Mouse (Mus musculus) hindbrain, embryonic 16.5 days (tissue): ENCODE measurements around the gene Ppp1r16b. TPM values are rescaled to one million over a fixed set of nuclear protein-coding genes. Genes with fewer than 3 reads are reported as not detected.
"Not testable (repeated sequence)": the region's sequence is repeated elsewhere in the genome, so short reads cannot be mapped to it uniquely, and the experiment has no call there.

Experiments
- ATAC-seq: fragments of 200-750 bp; cut with Nextera tagmentation; 2 replicates; pipeline ENCODE4 v1.8.0; 2017; ENCODE audit warnings: moderate TSS enrichment, moderate library complexity
- H3K27ac ChIP-seq: fragments of 300-500 bp; sonication (generic); 2 replicates; pipeline ENCODE4 v1.5.1; 2014; ENCODE audit warnings: low read depth, mild to moderate bottlenecking, control low read depth, low read length, moderate library complexity
- H3K27me3 ChIP-seq: fragments of 300-500 bp; sonication (generic); replicated peaks from 2 replicates; pipeline ENCODE4 v1.6.1; 2014; ENCODE audit warnings: low read length; ENCODE audit not compliant: control insufficient read depth, insufficient read depth
- H3K36me3 ChIP-seq: fragments of 300-500 bp; sonication (generic); 2 replicates; pipeline ENCODE4 v1.6.1; 2014; ENCODE audit warnings: mild to moderate bottlenecking, low read length, moderate library complexity, mixed read lengths; ENCODE audit not compliant: control insufficient read depth, insufficient read depth
- H3K4me1 ChIP-seq: fragments of 300-500 bp; sonication (generic); 2 replicates; pipeline ENCODE4 v1.6.1; 2014; ENCODE audit warnings: low read depth, low read length; ENCODE audit not compliant: control insufficient read depth, insufficient read depth
- H3K4me2 ChIP-seq: fragments of 300-500 bp; sonication (generic); 2 replicates; pipeline ENCODE4 v1.6.1; 2014; ENCODE audit warnings: mild to moderate bottlenecking, low read length, control low read depth, moderate library complexity
- H3K4me3 ChIP-seq: fragments of 300-500 bp; sonication (generic); 2 replicates; pipeline ENCODE4 v1.5.1; 2014; ENCODE audit warnings: mild to moderate bottlenecking, low read length, control low read depth, moderate library complexity
- H3K9ac ChIP-seq: fragments of 300-500 bp; sonication (generic); 2 replicates; pipeline ENCODE4 v1.6.1; 2014; ENCODE audit warnings: low read depth, mild to moderate bottlenecking, control low read depth, low read length, moderate library complexity
- H3K9me3 ChIP-seq: fragments of 300-500 bp; sonication (generic); 2 replicates; pipeline ENCODE4 v1.6.1; 2014; ENCODE audit warnings: mild to moderate bottlenecking, low read length, moderate library complexity; ENCODE audit not compliant: control insufficient read depth
- WGBS: fragments of 180-500 bp; shearing (Covaris S2); extraction: QIAGEN DNeasy Blood & Tissue Kit; methylation state at CpG from one replicate; pipeline ENCODE4 v1.1.7; 2014; 5-methylcytosine and 5-hydroxymethylcytosine counted together
- polyA plus RNA-seq: library from polyadenylated mRNA; unstranded; fragments of >200 nt; fragmentation: Nextera tagmentation; extraction: Ambion mirVana; gene quantifications from 2 replicates; pipeline ENCODE4 v1.2.1, GENCODE M21; 2015

The Ppp1r16b gene
- polyA plus RNA-seq, 1 experiment from 2014 or later: 26.4 TPM

DNA sequence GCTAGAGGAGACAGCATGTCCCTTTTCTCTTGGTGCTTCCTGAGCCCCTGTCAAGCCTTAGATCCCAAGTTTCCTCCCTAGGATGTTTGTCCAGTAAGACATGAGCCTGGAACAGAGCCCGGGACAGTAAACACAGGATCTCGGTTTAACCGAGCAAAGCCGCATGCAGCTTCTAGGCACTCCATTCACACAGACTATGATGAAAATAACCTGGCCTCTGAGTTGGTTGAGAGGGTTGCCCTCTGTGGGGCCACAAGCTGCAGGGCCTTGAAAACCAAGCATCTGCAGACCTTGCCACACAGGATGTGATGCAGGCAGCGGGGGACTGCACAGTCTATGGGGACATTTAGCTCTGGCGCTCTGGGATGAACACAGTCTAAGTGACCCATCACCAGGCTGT lies 68.7 kb downstream of the Ppp1r16b start:
- Histone ChIP-seq H3K27ac (no peak overlapping the region), H3K9ac (no peak overlapping the region), H3K27me3 (no peaks in the 10 kb centered on the region), H3K4me1 (peaks cover 11% of the 10 kb centered on the region; the same call in 1 of the 2 replicates), H3K36me3 (no peaks in the 10 kb centered on the region), H3K4me2 (no peak overlapping the region), H3K9me3 (no peaks in the 10 kb centered on the region), H3K4me3 (no peak overlapping the region)
- no peak for ATAC-seq
- WGBS: 88% methylated on average over 6 of the region's 6 CpGs

GRCm38 (mm10) chr2:158734500-158735152 lies 69.4 kb downstream of the Ppp1r16b start:
- 60% methylated on average over 7 of the region's 7 CpGs for WGBS
- Histone ChIP-seq H3K9me3 (no peaks in the 10 kb centered on the region), H3K27me3 (no peaks in the 10 kb centered on the region), H3K4me3 (no peak overlapping the region), H3K9ac (no peak overlapping the region), H3K36me3 (no peaks in the 10 kb centered on the region), H3K27ac (no peak overlapping the region), H3K4me2 (no peak overlapping the region), H3K4me1 (peaks cover 11% of the 10 kb centered on the region; the same call in 1 of the 2 replicates)
- 0 out of 2 replicates have a peak, but pooled peaks have one; percentile 48 for ATAC-seq

GRCm38 (mm10) chr2:158735340-158735739 lies 70.1 kb downstream of the Ppp1r16b start:
- H3K9ac ChIP-seq: no peak overlapping the region
- 93% methylated on average over 8 of the region's 8 CpGs for WGBS

DNA sequence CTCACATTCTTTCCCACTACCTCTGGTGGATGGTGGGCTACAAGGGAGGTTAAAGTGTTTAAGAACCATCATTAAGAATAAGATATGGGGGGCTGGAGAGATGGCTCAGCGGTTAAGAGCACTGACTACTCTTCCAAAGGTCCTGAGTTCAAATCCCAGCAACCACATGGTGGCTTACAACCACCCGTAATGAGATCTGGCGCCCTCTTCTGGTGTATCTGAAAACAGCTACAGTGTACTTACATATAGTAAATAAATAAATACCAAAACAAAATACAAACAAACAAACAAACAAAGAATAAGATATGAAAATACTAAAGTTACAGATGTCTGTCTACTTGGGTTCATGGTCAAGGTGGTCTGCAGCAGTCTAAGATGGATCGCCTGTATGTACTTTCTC lies 71.0 kb downstream of the Ppp1r16b start:
- not testable (repeated sequence) for H3K9me3 ChIP-seq, H3K9ac ChIP-seq, H3K36me3 ChIP-seq, H3K27ac ChIP-seq, H3K27me3 ChIP-seq, H3K4me2 ChIP-seq, H3K4me3 ChIP-seq, ATAC-seq
- H3K4me1 ChIP-seq: peaks cover 11% of the 10 kb centered on the region; the same call in 1 of the 2 replicates
- 83% methylated on average over 4 of the region's 4 CpGs for WGBS

More at GRCm38 (mm10) chr2:158735340-158735739, 70.1 kb downstream of the Ppp1r16b start:
- no peak overlapping the region for H3K4me3 ChIP-seq
- H3K27ac ChIP-seq: no peak overlapping the region
- no peak for ATAC-seq
- no peaks in the 10 kb centered on the region for H3K36me3 ChIP-seq
- no peaks in the 10 kb centered on the region for H3K9me3 ChIP-seq
- no peaks in the 10 kb centered on the region for H3K27me3 ChIP-seq
- H3K4me1 ChIP-seq: peaks cover 11% of the 10 kb centered on the region; the same call in 1 of the 2 replicates
- H3K4me2 ChIP-seq: no peak overlapping the region

DNA sequence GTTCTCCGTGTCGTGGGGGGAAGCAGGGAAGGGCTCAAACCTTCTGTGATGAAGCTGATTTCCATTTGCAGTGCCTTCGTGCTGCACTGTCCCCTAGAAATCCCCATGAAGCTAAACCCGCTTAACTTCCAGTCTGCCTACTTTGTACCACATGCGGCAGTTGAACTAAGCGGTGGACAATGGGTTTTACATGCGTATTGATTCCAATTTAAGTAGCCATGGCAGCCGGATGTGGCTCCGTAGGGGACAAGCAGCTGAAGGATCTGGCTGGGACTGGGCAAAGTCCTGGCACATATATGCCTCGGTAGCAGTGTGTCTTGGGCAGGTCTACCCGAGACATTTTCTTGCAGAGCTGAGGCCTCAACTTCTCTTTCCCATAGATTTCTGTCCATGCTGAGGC lies 73.4 kb downstream of the Ppp1r16b start:
- Histone ChIP-seq H3K4me1 (peaks cover 10% of the 10 kb centered on the region; the same call in 1 of the 2 replicates), H3K4me2 (no peak overlapping the region), H3K27me3 (no peaks in the 10 kb centered on the region), H3K9me3 (no peaks in the 10 kb centered on the region), H3K9ac (no peak overlapping the region), H3K4me3 (no peak overlapping the region), H3K36me3 (no peaks in the 10 kb centered on the region), H3K27ac (no peak overlapping the region)
- WGBS: 27% methylated on average over 11 of the region's 11 CpGs
- peak; percentile 15; the same call in 1 of the 2 replicates for ATAC-seq

DNA sequence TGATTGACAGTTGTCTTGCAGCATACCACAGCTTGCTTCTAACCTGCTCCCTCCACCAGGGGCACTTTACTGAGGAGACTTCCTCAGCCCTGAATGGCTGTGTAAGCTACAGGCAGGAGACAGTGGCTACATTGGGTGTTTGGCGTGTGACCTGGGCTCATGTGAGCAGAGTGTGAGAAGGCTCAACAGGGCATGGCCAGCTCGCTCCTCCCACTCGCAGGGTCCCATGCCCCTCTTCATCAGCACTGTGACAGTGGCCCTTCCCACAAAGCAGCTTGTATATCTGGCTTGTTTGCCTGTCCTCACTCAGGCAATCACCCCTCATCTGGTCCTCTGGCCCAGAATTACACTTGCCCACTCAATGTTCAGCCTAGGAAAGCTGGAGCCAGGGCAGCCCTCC lies 73.9 kb downstream of the Ppp1r16b start:
- peaks cover 9% of the 10 kb centered on the region; the same call in 1 of the 2 replicates for H3K4me1 ChIP-seq
- peak; percentile 32; the same call in 1 of the 2 replicates for ATAC-seq
- WGBS: 72% methylated on average over 3 of the region's 3 CpGs
- no peaks in the 10 kb centered on the region for H3K27me3 ChIP-seq
- no peaks in the 10 kb centered on the region for H3K36me3 ChIP-seq
- no peaks in the 10 kb centered on the region for H3K9me3 ChIP-seq
- no peak overlapping the region for H3K27ac ChIP-seq
- no peak overlapping the region for H3K4me3 ChIP-seq
- H3K9ac ChIP-seq: no peak overlapping the region
- H3K4me2 ChIP-seq: no peak overlapping the region

DNA sequence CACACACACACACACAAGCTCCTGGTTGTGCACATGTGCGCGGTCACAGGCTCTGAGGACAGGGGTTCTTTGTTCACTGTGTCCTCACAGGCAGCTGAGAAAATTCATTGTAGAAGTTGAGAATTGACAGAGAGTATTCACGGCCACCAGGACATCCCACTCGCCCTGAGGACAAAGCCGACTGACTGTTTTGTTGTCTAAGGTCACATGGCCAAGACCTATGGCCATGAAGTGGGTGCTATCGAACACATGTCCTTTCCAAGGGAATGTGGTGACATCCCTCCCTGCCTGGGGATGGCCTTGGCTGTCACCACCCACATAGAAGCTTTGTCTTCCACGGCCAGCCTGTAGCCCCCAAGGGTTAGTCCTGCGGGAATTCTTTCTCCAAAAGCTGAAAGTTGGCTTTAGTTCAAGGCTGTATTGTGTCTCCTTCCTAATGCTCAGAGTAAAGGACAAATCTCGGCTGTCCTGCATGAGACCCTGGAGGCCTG lies 75.9 kb downstream of the Ppp1r16b start:
- no peak overlapping the region for H3K27ac ChIP-seq
- H3K4me2 ChIP-seq: no peak overlapping the region
- peaks cover 4% of the 10 kb centered on the region; the same call in 1 of the 2 replicates for H3K4me1 ChIP-seq
- no peaks in the 10 kb centered on the region for H3K36me3 ChIP-seq
- peak; percentile 38; the same call in 1 of the 2 replicates for ATAC-seq
- H3K4me3 ChIP-seq: no peak overlapping the region
- H3K9ac ChIP-seq: no peak overlapping the region
- 30% methylated on average over 9 of the region's 9 CpGs for WGBS
- H3K27me3 ChIP-seq: no peaks in the 10 kb centered on the region
- H3K9me3 ChIP-seq: no peaks in the 10 kb centered on the region

DNA sequence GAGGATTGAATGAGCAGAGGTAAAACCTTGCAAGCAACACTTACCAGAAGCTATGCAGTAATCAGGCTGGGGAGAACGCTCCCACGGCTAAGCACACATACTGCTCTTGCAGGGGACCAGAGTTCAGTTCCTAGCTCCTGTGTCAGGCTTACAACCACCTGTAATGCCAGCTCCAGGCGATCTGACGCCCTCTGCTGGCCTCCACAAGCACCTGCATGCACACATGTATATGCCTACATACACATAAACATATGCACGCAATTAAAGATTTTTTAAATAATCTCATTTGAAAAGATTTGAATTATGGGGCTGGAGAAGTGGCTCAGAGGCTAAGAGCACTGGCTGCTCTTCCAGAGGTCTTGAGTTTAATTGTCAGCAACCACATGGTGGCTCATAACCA lies 77.2 kb downstream of the Ppp1r16b start:
- no peaks in the 10 kb centered on the region for H3K9me3 ChIP-seq
- H3K9ac ChIP-seq: no peak overlapping the region
- H3K36me3 ChIP-seq: no peaks in the 10 kb centered on the region
- ATAC-seq: no peak
- H3K27ac ChIP-seq: no peak overlapping the region
- H3K4me2 ChIP-seq: no peak overlapping the region
- no peaks in the 10 kb centered on the region for H3K27me3 ChIP-seq
- peaks cover 4% of the 10 kb centered on the region; the same call in 1 of the 2 replicates for H3K4me1 ChIP-seq
- H3K4me3 ChIP-seq: no peak overlapping the region
- 79% methylated on average over 5 of the region's 5 CpGs for WGBS

GRCm38 (mm10) chr2:158743518-158744141 lies 78.4 kb downstream of the Ppp1r16b start:
- Histone ChIP-seq H3K36me3 (no peaks in the 10 kb centered on the region), H3K9ac (no peak overlapping the region), H3K4me1 (peaks cover 1% of the 10 kb centered on the region; the same call in 1 of the 2 replicates), H3K4me2 (no peak overlapping the region), H3K27me3 (no peaks in the 10 kb centered on the region), H3K9me3 (no peaks in the 10 kb centered on the region), H3K4me3 (no peak overlapping the region), H3K27ac (no peak overlapping the region)
- WGBS: 90% methylated on average over 11 of the region's 11 CpGs
- no peak for ATAC-seq
